Mouse (Mus musculus) forebrain, postnatal 0 days (tissue): Measurements from ENCODE around the gene Nrap. TPM values are rescaled to one million over a fixed set of nuclear protein-coding genes. Genes with fewer than 3 reads are reported as not detected.

Experiments
- ATAC-seq: fragments of 200-750 bp; cut with Nextera tagmentation; 2 replicates; pipeline ENCODE4 v1.8.0; 2017; ENCODE audit warnings: mild to moderate bottlenecking, moderate library complexity
- DNase-seq: peaks from one replicate; pipeline ENCODE4 v3.0.0-alpha.2; 2015
- H3K27ac ChIP-seq: fragments of 300-500 bp; sonication (generic); 2 replicates; pipeline ENCODE4 v1.5.1; 2014; ENCODE audit warnings: low read depth, mild to moderate bottlenecking, antibody characterized with exemption, low read length, moderate library complexity, mixed read lengths
- H3K27me3 ChIP-seq: fragments of 300-500 bp; sonication (generic); 2 replicates; pipeline ENCODE4 v1.6.1; 2014; ENCODE audit warnings: mild to moderate bottlenecking, low read length, mixed read lengths; ENCODE audit not compliant: insufficient read depth
- H3K36me3 ChIP-seq: fragments of 300-500 bp; sonication (generic); 2 replicates; pipeline ENCODE4 v1.6.1; 2014; ENCODE audit warnings: mild to moderate bottlenecking, moderate library complexity; ENCODE audit not compliant: insufficient read depth
- H3K4me1 ChIP-seq: fragments of 300-500 bp; sonication (generic); 2 replicates; pipeline ENCODE4 v1.6.1; 2014; ENCODE audit warnings: antibody characterized with exemption; ENCODE audit not compliant: insufficient read depth
- H3K4me2 ChIP-seq: fragments of 300-500 bp; sonication (generic); 2 replicates; pipeline ENCODE4 v1.6.1; 2014; ENCODE audit warnings: low read depth, mild to moderate bottlenecking, moderate library complexity
- H3K4me3 ChIP-seq: fragments of 300-500 bp; sonication (generic); 2 replicates; pipeline ENCODE4 v1.5.1; 2014; ENCODE audit warnings: low read depth, low read length, mixed read lengths
- H3K9ac ChIP-seq: fragments of 300-500 bp; sonication (generic); 2 replicates; pipeline ENCODE4 v1.6.1; 2014; ENCODE audit warnings: mild to moderate bottlenecking
- H3K9me3 ChIP-seq: fragments of 300-500 bp; sonication (generic); 2 replicates; pipeline ENCODE4 v1.6.1; 2016; ENCODE audit warnings: low read length
- CTCF ChIP-seq: sonication (generic); IDR thresholded peaks from 2 replicates; pipeline ENCODE4 v1.5.1; 2016; ENCODE audit warnings: antibody characterized with exemption, control low read depth, low read depth
- WGBS: fragments of 180-500 bp; shearing (Covaris S2); extraction: QIAGEN DNeasy Blood & Tissue Kit; methylation state at CpG from one replicate; pipeline ENCODE4 v1.1.7; 2014; 5-methylcytosine and 5-hydroxymethylcytosine counted together
- polyA plus RNA-seq: library from polyadenylated mRNA; unstranded; fragments of >200 nt; fragmentation: Nextera tagmentation; extraction: Ambion mirVana; gene quantifications from 2 replicates; pipeline ENCODE4 v1.2.1, GENCODE M21; 2015
- total RNA-seq: library from RNA; depleted of rRNA; stranded (reverse); fragments of >200 nt; gene quantifications from 2 replicates; pipeline ENCODE4 v1.2.3, GENCODE M21; 2014

The Nrap gene
- total and polyA plus RNA-seq, 2 experiments from 2014 or later, result 0.76 to 0.86 TPM

DNA sequence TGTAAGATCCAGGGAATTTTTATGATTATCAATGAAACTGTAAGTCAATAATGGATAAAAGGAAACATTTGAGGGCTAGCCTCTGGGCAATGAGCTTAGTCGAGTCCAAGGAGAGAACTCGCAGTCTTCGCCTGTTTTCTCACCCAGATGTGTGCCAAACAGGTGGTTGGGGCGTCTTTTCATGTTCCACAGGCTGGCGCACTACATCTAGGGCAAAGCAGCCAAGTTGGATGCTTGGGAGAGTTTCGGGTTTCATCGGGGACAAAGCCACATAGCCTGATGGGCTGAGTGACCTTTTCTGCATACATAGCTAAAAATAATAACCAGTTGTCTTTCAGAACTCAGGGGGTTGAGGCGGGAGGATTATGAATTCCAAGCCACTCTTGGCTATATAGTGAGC lies 100.2 kb downstream of the Nrap start:
- ATAC-seq (no peak), DNase-seq (no peak)
- no peak overlapping the region for H3K27ac ChIP-seq
- 79% methylated on average over 8 of the region's 8 CpGs for WGBS
- TF ChIP-seq CTCF, result no peak
- no peaks in the 10 kb centered on the region for H3K27me3 ChIP-seq
- H3K4me1 ChIP-seq, result no peaks in the 10 kb centered on the region
- H3K4me2 ChIP-seq, result no peak overlapping the region
- no peaks in the 10 kb centered on the region for H3K9me3 ChIP-seq
- H3K36me3 ChIP-seq, result no peaks in the 10 kb centered on the region
- no peak overlapping the region for H3K9ac ChIP-seq
- H3K4me3 ChIP-seq, result no peak overlapping the region

DNA sequence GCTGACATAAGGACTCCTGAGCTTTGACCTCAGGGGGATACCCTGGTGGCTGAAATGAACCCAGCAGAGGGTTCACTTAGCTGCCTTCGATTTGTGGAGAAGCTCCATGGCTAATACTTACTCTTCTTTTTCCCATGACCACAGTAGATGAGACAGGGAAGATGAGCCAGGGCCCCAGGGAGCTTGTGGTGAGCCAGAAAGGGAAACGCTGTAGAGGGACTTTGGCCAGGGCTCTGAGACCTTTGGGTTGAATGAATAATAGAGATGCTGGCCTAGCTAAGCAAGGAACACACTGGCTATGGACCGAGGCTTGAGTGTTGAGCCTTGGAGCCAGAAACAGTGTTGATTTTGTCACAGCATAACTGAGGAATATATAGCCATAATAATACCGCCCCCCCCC lies 101.4 kb downstream of the Nrap start:
- Histone ChIP-seq H3K9me3 (no peaks in the 10 kb centered on the region), H3K4me2 (no peak overlapping the region), H3K27me3 (no peaks in the 10 kb centered on the region), H3K4me3 (no peak overlapping the region), H3K4me1 (no peaks in the 10 kb centered on the region), H3K9ac (no peak overlapping the region), H3K36me3 (no peaks in the 10 kb centered on the region), H3K27ac (no peak overlapping the region)
- no peak for DNase-seq
- 86% methylated on average over 4 of the region's 4 CpGs for WGBS
- no peak for TF ChIP-seq CTCF
- ATAC-seq, result no peak

DNA sequence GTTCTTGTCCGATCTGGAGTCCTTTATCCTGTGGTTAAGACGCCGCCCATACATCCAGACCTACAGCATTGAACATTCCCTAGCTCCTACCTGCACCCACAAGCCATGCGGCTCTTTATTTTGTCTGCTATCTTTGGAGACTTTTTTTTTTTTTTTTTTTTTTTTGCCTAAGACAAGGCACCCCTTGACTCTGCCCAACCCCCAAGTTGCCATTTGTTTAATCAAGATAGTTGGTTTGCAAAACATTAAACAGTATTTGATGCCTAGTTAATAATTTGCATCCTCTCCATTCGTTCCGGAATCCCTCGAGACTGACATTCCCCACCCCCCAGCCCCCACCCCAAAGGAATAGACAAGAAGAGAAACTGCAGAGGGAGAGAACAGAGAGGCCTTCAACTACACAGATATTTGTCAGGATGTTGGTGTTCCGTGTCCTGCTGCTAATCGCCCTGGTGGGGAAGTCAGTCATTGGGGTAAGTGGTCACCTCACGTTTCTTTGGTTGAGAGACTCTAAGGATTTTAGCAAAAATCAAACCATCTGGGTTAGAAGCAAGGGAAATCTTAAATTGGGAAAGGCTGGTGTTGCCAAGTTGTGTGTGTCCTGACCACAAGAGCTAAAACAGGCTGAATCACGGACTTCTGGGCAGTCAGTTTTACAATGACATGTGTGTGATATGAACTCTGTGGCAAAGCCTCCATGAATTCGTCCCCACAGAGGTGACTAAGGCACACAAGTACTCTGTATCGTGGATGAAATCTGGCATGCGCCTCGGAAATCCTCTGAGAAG lies 102.1 kb downstream of the Nrap start:
- Histone ChIP-seq H3K27ac (no peak overlapping the region), H3K27me3 (no peaks in the 10 kb centered on the region), H3K36me3 (no peaks in the 10 kb centered on the region), H3K9me3 (no peaks in the 10 kb centered on the region), H3K4me3 (no peak overlapping the region), H3K4me1 (no peaks in the 10 kb centered on the region), H3K4me2 (no peak overlapping the region), H3K9ac (no peak overlapping the region)
- 87% methylated on average over 15 of the region's 15 CpGs for WGBS
- no peak for DNase-seq
- no peak for ATAC-seq
- TF ChIP-seq CTCF, result no peak

DNA sequence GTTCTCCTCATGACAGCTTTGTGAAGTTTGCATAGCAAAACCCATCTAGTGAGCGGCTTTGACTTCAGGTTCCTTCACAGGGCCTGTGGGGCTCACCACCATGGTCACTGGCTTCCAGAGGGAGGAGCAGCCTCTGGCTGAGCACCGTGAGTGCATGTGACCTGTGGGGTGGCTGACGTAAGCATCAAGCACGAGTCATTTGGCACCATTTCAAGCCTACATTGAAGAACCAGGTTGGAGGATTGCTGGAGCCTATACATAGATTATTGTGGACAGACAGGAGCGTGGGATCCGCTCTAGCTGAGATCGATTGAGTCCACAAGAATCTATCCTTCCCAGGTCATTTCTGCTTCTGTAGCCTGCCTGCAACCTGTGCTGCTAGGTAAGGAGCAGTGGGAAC lies 103.0 kb downstream of the Nrap start, which contains the start of gene Habp2:
Gene Habp2 (plus strand): TSS at position 272 of the 400 bp plus-strand sequence.
- Histone ChIP-seq H3K27me3 (no peaks in the 10 kb centered on the region), H3K9me3 (no peaks in the 10 kb centered on the region), H3K4me3 (no peak within 1 kb of the TSS), H3K27ac (no peak within 1 kb of the TSS), H3K4me1 (no peaks in the 10 kb centered on the region), H3K9ac (no peak within 1 kb of the TSS), H3K36me3 (no peaks in the 10 kb centered on the region), H3K4me2 (no peak within 1 kb of the TSS)
- no peak for ATAC-seq
- WGBS, result 78% methylated on average over 7 of the region's 7 CpGs
- DNase-seq, result no peak
- no peak for TF ChIP-seq CTCF

DNA sequence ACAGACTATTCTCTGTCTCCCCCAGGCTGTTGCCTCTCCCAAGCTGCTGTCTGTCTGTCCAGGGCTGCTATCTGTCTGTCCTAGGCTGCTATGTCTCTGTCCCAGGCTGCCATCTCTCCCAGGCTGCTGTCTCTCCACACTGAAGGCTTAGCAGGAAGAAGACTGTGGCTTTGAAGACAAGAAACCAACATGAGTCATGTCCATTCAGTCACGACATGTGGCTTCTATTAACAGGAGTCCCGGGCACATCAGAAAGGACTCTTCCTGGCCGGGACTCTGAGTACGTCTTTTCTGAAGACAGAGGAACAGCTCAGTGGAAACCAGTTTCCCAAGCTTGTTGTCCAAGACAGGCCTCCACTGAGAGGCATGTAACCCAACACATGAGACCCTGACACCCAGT lies 104.6 kb downstream of the Nrap start:
- H3K27me3 ChIP-seq, result no peaks in the 10 kb centered on the region
- 85% methylated on average over 4 of the region's 4 CpGs for WGBS
- no peak overlapping the region for H3K9ac ChIP-seq
- no peak overlapping the region for H3K4me3 ChIP-seq
- H3K4me1 ChIP-seq, result no peaks in the 10 kb centered on the region
- H3K9me3 ChIP-seq, result no peaks in the 10 kb centered on the region
- H3K27ac ChIP-seq, result no peak overlapping the region
- no peak for DNase-seq
- H3K36me3 ChIP-seq, result no peaks in the 10 kb centered on the region
- no peak overlapping the region for H3K4me2 ChIP-seq
- TF ChIP-seq CTCF, result no peak
- no peak for ATAC-seq

DNA sequence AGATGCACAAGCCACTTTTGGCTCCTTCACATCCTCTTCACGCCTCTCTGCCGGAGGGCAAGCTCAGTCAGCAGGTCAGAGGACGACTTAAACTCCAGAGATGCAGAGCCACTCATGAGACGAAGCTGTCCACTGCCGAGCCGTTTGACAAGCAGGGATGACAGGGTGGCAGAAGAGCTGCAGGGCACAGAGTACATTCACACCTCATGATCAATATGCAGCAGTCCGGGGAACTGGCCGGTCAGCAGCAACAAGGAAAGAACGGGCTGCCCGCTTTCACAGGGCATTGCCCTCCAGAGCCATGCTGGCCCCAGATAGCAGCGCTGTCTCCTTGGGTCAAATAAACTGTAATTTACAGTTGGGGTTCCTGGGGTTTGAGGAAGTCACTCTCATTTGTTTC lies 111.5 kb downstream of the Nrap start:
- no peak for ATAC-seq
- WGBS, result 88% methylated on average over 11 of the region's 11 CpGs
- TF ChIP-seq CTCF, result no peak

DNA sequence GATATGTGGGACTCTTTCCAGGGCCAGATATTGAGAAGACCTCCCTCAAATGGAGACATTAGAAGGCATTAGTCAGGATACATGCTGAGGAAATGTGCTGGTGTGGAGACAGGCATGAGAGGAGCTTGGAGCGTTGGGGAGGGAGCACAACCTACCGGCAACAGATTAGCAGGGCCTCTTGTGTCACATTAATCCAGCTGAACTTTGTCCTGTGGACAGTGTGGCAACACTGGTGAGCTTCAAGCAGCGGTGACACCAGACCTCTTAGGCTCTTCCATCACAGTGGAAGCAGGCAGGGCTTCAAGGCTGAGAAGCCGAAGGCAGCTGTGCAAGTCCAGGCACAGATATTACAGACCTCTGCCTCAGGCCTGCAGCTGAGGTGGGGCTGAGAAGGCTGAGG lies 111.9 kb downstream of the Nrap start:
- Histone ChIP-seq H3K9me3 (no peaks in the 10 kb centered on the region), H3K27me3 (no peaks in the 10 kb centered on the region), H3K9ac (no peak overlapping the region), H3K36me3 (no peaks in the 10 kb centered on the region), H3K4me1 (no peaks in the 10 kb centered on the region), H3K27ac (no peak overlapping the region), H3K4me2 (no peak overlapping the region), H3K4me3 (no peak overlapping the region)
- 86% methylated on average over 4 of the region's 4 CpGs for WGBS
- no peak for DNase-seq
- ATAC-seq, result no peak
- no peak for TF ChIP-seq CTCF

More for the DNA sequence above, 111.5 kb downstream of the Nrap start:
- Histone ChIP-seq H3K4me1 (no peaks in the 10 kb centered on the region), H3K9ac (no peak overlapping the region), H3K27me3 (no peaks in the 10 kb centered on the region), H3K9me3 (no peaks in the 10 kb centered on the region), H3K36me3 (no peaks in the 10 kb centered on the region), H3K27ac (no peak overlapping the region), H3K4me2 (no peak overlapping the region), H3K4me3 (no peak overlapping the region)
- no peak for DNase-seq
